ENCODE assay signal across 8 mouse cellular contexts in the genomic region with DNA sequence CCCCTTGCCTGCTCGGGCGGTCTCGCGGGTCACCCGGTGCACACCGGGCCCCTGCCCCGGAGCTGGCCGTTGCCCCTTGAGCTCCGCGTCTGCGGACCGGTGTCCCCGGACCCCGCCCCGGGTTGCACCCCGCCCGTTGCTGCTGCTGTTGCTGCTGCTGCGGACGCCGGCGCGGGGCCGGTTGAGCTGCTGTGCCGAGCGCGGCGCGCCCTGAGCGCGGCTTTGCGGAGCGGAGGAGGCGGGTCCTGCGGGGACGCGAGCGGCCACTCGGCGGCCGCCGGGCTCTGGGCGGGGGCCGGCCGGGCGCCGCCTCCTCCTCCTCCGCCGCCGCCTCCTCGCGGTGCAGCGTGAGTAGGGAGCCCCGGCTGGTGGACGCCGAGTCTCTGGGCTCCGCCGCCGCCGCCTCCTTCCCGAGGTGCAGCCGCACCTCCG. TPM values are rescaled to one million over a fixed set of nuclear protein-coding genes. Genes with fewer than 3 reads are reported as not detected.
A peak's percentile ranks its signal among the peaks of the same experiment; 100 is the strongest.
DNase-seq lines count a peak whose midpoint lies in the region; ATAC-seq and TF ChIP-seq lines count a peak whose summit lies in the region.

No protein-coding gene starts in this region.

- DNase-seq in adrenal gland, adult 18-20 months (ENCODE audit: low spot score in 2 of 2), result peak; percentile 83 to 88
- DNase-seq in cerebellum, postnatal 4 days (ENCODE audit: low spot score in 2 of 2), result peak; percentile 52 to 78
- DNase-seq in gastrocnemius, adult 18-20 months (ENCODE audit: low spot score), result peak; percentile 84
- DNase-seq in left cerebral cortex, adult 2 months (ENCODE audit: extremely low spot score in 1 of 2, low spot score in 2 of 2), result peak; percentile 81 to 84
- DNase-seq in lung, postnatal 4 days, result peak; percentile 91 to 95
- DNase-seq in retina, postnatal 7 days (ENCODE audit: low read depth, low spot score), result peak; percentile 76
- no peak for DNase-seq in thymus, postnatal 14 days

- intact Hi-C loops in left cerebral cortex, adult 2 months (cut with DNase I), result loop anchor here (1.0 to 5.0 kb wide), 9 partner anchors 62 to 1203 kb away; no protein-coding TSS in a partner anchor

- H3K27ac ChIP-seq in hindbrain, embryonic 15.5 days (replicated peaks), result peak overlapping the region; percentile 99
- H3K27ac ChIP-seq in left cerebral cortex, adult 2 months, result peak overlapping the region; percentile 100

- WGBS in hindbrain, embryonic 15.5 days, result under 1% methylated on average over 41 of the region's 62 CpGs

- peak overlapping the region; percentile 87 for H3K9ac ChIP-seq in hindbrain, embryonic 15.5 days

- peaks cover 14% of the 10 kb centered on the region for H3K4me1 ChIP-seq in hindbrain, embryonic 15.5 days (replicated peaks)

- H3K27me3 ChIP-seq in hindbrain, embryonic 15.5 days, result no peaks in the 10 kb centered on the region

- TF ChIP-seq CTCF in left cerebral cortex, adult 2 months (IDR thresholded peaks at IDR 0.05), result peak; percentile 24; the same call in 1 of the 2 replicates

- no peaks in the 10 kb centered on the region for H3K36me3 ChIP-seq in hindbrain, embryonic 15.5 days

- peak overlapping the region; percentile 92 for H3K4me3 ChIP-seq in hindbrain, embryonic 15.5 days
- peak overlapping the region; percentile 100 for H3K4me3 ChIP-seq in left cerebral cortex, adult 2 months

- no peaks in the 10 kb centered on the region for H3K9me3 ChIP-seq in hindbrain, embryonic 15.5 days

- ATAC-seq in hindbrain, embryonic 15.5 days (ENCODE audit: low FRiP score, low read depth), result peak; percentile 79

- H3K4me2 ChIP-seq in hindbrain, embryonic 15.5 days, result peak overlapping the region; percentile 68

RNA-seq across cellular contexts. Expression of a gene that starts 0.6 kb away (rescaled TPM):
- 10 to 100 TPM; 45.8 to 51.5 TPM for total RNA-seq in adrenal gland, adult 18-20 months (2021)
- 10 to 100 TPM; 63.8 to 72.3 TPM for total RNA-seq in gastrocnemius, adult 18-20 months (2021)
- 301 and 305 TPM in 2 replicates for polyA plus RNA-seq in hindbrain, embryonic 15.5 days (2015; fragmentation: Nextera tagmentation; extraction: Ambion mirVana)
- 100 to 1,000 TPM; 686 to 742 TPM for total RNA-seq in left cerebral cortex, adult 2 months (2021)

Comparison
In these comparisons a context has a peak if more than half of its experiments do, and no peak if none do; other contexts are left out.
1. RNA of a gene that starts 0.6 kb away (total RNA-seq): 686 to 742 TPM in left cerebral cortex, adult 2 months; 63.8 to 72.3 TPM in gastrocnemius, adult 18-20 months and 45.8 to 51.5 TPM in adrenal gland, adult 18-20 months; every median in the first group is over 4 times any median in the second.